Mouse (Mus musculus) adrenal gland, postnatal 25 days (tissue): ENCODE data around the gene Doxl2. TPM values are rescaled to one million over a fixed set of nuclear protein-coding genes. Genes with fewer than 3 reads are reported as not detected.
A peak's percentile ranks its signal among the peaks of the same experiment; 100 is the strongest.
"Not testable (repeated sequence)": the region's sequence is repeated elsewhere in the genome, so short reads cannot be mapped to it uniquely, and the experiment has no call there.

Experiments
- DNase-seq: peaks from one replicate; pipeline ENCODE4 v3.0.0; 2021; ENCODE audit warnings: mixed read lengths
- long read RNA-seq: library from polyadenylated mRNA; stranded (forward); transcript quantifications from one replicate; pipeline ENCODE4 v2.0.0, GENCODE M21; 2021
- total RNA-seq: library from RNA; stranded (reverse); gene quantifications from 2 replicates; pipeline ENCODE4 v1.2.3, GENCODE M21; 2021

The Doxl2 gene
- not detected in 2 replicates for total RNA-seq
- long read RNA-seq, result 0 reads

GRCm38 (mm10) chr6:48974663-48975062, at the start of gene Doxl2:
TSS of gene Doxl2 (plus strand) at chr6:48974963.
- DNase-seq, result no peak

- no peak for DNase-seq
These were observed 45.2 kb upstream of the Doxl2 start, which contains the start of gene 1600015I10Rik for GRCm38 (mm10) chr6:48929595-48929994. TSS of gene 1600015I10Rik (plus strand) at chr6:48929895.

- DNase-seq, result no peak
These were observed 25.2 kb upstream of the Doxl2 start for GRCm38 (mm10) chr6:48949596-48949995.

GRCm38 (mm10) chr6:48950676-48951075, 24.1 kb upstream of the Doxl2 start:
- DNase-seq, result no peak

GRCm38 (mm10) chr6:48951630-48952029, 23.1 kb upstream of the Doxl2 start:
- DNase-seq, result no peak

- DNase-seq, result no peak
These were observed 21.5 kb upstream of the Doxl2 start for GRCm38 (mm10) chr6:48953220-48953619.

GRCm38 (mm10) chr6:48954211-48954610, 20.6 kb upstream of the Doxl2 start:
- DNase-seq, result no peak

GRCm38 (mm10) chr6:48954946-48955345, 19.8 kb upstream of the Doxl2 start:
- DNase-seq, result peak; percentile 53

GRCm38 (mm10) chr6:48956785-48957184, 18.0 kb upstream of the Doxl2 start:
- DNase-seq, result no peak

GRCm38 (mm10) chr6:48958053-48958452, 16.7 kb upstream of the Doxl2 start:
- DNase-seq, result no peak

- DNase-seq, result not testable (repeated sequence)
These were observed 15.6 kb upstream of the Doxl2 start for GRCm38 (mm10) chr6:48959151-48959550.

GRCm38 (mm10) chr6:48966696-48967095, 8.1 kb upstream of the Doxl2 start:
- DNase-seq, result not testable (repeated sequence)

GRCm38 (mm10) chr6:48967868-48968267, 6.9 kb upstream of the Doxl2 start:
- no peak for DNase-seq

GRCm38 (mm10) chr6:48979616-48980015, 4.9 kb downstream of the Doxl2 start:
- DNase-seq, result no peak

GRCm38 (mm10) chr6:48982305-48982704, 7.5 kb downstream of the Doxl2 start:
- DNase-seq, result no peak

- peak; percentile 42 for DNase-seq
These were observed 11.8 kb downstream of the Doxl2 start, which contains the start of gene Svs1 for GRCm38 (mm10) chr6:48986444-48986990. TSS of gene Svs1 (plus strand) at chr6:48986861.

- no peak for DNase-seq
These were observed 15.2 kb downstream of the Doxl2 start for GRCm38 (mm10) chr6:48989971-48990370.

- DNase-seq, result no peak
These were observed 17.2 kb downstream of the Doxl2 start for GRCm38 (mm10) chr6:48991991-48992390.

- no peak for DNase-seq
These were observed 23.4 kb downstream of the Doxl2 start for GRCm38 (mm10) chr6:48998186-48998585.

GRCm38 (mm10) chr6:48998796-48999195, 24.0 kb downstream of the Doxl2 start:
- DNase-seq, result no peak

- DNase-seq, result no peak
These were observed 28.6 kb downstream of the Doxl2 start for GRCm38 (mm10) chr6:49003381-49003780.

GRCm38 (mm10) chr6:49007981-49008380, 33.2 kb downstream of the Doxl2 start:
- peak; percentile 62 for DNase-seq

GRCm38 (mm10) chr6:49008420-49009160, 33.8 kb downstream of the Doxl2 start:
- no peak for DNase-seq

GRCm38 (mm10) chr6:49009161-49009555, 34.4 kb downstream of the Doxl2 start:
- no peak for DNase-seq
